Mouse (Mus musculus): ENCODE measurements around the gene Efcab11. TPM values are rescaled to one million over a fixed set of nuclear protein-coding genes. Genes with fewer than 3 reads are reported as not detected.

Gene Efcab11
- 0.51 TPM for polyA plus RNA-seq (2014; fragmentation: Illumina TruSeq; extraction: RNeasy Lipid Tissue Mini Kit (QIAGEN cat#74804); ENCODE audit: insufficient read depth, low read depth, low replicate concordance)

DNA sequence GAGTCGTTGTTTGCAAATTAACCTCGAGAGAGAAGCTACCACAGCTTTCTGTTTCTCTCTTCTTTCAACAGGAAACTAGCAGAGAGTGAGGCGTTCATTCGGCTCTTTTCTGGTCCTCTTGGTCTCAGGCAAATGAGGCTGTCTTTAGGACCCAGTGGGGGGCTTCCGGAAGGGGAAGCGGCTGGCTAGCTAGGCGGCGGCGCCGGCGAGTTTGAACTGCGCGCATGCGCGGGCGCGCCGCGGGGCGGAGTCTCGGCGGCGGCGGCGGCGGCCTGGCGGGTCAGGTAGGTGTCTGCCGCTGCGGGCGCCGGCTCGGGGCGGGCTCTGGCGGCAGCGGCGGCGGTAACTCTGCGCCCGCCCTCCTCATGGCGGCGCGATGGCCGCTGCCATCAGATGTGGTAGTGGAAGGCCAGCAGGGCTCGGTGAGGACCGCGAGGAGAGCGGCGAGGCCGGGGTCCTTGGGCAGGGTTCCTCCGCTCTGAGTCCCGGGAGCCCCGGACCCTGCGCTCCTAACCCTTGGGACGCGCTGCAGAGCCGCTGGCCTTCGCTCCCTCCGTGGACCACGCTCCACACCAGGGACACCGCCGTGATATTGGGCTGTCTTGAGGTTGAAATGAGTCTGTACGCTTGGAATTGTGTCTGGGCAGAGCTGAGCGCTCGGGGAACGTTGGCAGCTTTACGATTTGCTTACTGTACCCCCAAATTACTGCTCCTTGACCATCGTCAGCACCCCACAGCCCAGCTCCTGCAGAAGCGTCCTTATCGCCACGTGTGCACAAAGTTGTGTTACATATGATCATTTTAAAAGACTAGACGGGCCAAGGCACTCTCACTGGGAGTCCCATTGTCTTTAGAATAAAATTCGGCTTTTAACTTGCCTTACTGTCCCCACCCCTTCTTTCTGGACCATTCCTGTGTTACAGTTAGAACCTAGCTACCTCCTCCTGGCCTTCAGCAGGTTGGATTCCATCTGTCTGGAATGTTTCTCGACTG lies at the start of gene Efcab11, which contains the start of gene Tdp1:
Gene Efcab11 (minus strand): TSS at position 171 of the 993 bp plus-strand sequence.
Gene Tdp1 (plus strand): TSS at position 249 of the 993 bp plus-strand sequence.

Other genes with a start within 250 kb of the Efcab11 start
- 10.9 TPM for gene Tdp1, start 78 bp upstream of the Efcab11 start, polyA plus RNA-seq (2014; fragmentation: Illumina TruSeq; extraction: RNeasy Lipid Tissue Mini Kit (QIAGEN cat#74804); ENCODE audit: insufficient read depth, low read depth, low replicate concordance)
- 1.6 TPM for gene Kcnk13, start 80.1 kb upstream of the Efcab11 start, polyA plus RNA-seq (2014; fragmentation: Illumina TruSeq; extraction: RNeasy Lipid Tissue Mini Kit (QIAGEN cat#74804); ENCODE audit: insufficient read depth, low read depth, low replicate concordance)
- gene Psmc1, start 225.7 kb upstream of the Efcab11 start, polyA plus RNA-seq (2014; fragmentation: Illumina TruSeq; extraction: RNeasy Lipid Tissue Mini Kit (QIAGEN cat#74804); ENCODE audit: insufficient read depth, low read depth, low replicate concordance): 107 TPM

Data from lung, adult 10 weeks (tissue).